Mouse (Mus musculus): Measurements from ENCODE around the gene Pcyt2.

The Pcyt2 gene

DNA sequence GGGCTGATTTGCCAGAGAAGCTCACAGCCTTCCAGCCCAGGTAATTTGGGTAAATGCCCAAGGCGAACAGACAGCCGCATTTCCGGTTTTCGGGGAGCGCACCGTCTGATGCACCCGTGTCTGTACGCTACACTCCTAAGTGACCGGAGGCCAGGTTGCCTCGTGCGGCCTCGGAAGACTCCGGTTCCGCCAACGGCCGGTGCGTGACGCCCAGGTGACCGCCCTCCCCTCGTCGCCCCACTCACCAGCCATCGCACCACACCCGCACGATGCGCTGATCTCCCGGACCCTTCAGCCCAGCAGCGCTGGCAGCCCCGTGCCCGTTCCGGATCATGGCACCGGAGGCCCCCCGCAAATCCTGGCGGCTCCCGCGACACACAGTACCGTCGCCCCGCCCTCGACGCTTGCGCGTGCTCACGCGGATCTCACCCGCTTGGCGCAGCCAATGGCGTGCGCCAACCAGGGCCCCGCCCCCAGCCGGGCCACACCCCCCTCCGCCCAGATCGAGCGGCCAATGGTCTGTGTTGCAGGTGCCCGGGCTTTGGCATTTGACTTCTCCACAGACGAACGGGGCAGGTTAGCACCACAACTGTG is at the start of gene Pcyt2:
Gene Pcyt2, minus strand, starts transcription at position 418 of the 594 bp plus-strand sequence.
- peak; percentile 92 for DNase-seq (ENCODE audit: low spot score)

DNA sequence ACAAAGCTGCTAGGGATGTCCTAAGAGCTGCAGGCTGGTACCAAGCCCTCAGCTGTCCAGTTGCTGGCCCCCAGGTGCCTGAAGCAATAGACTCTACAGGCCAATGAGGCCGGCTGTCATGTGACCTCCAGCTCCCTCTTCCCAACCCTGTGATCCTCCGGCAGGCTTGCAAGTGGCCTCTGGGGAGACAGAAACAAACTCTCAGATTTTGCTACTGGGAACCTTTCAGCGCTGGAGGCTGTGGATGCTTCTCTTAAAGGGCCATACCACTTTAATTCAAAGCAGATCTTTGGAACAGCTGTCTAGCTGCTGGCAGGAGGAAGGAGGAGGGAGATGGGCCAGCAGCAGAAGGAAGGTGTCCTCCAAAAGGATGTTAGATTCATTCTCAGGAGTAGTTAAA is 48.9 kb upstream of the Pcyt2 start:
- DNase-seq (ENCODE audit: low spot score): no peak

DNA sequence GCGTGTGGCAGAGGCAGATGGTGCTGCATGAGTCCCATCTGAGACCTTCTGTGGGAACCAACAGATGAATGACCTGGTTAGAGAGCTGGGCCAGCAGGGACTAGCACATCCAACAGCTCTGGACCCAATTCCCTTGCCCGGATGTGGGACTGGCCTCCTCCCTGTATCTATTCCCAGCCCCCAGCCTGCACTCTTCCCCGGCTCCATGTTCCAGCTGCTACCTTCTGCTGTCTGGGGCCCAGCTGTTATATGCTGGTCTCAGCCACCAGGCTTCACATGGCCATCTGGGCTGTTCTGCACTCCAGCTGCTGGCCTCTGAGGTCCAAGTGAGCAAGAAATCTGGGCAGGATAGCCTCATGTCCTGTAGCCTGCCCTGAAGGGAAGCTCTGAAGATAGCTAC is 47.7 kb upstream of the Pcyt2 start:
- peak; percentile 53 for DNase-seq (ENCODE audit: low spot score)

DNA sequence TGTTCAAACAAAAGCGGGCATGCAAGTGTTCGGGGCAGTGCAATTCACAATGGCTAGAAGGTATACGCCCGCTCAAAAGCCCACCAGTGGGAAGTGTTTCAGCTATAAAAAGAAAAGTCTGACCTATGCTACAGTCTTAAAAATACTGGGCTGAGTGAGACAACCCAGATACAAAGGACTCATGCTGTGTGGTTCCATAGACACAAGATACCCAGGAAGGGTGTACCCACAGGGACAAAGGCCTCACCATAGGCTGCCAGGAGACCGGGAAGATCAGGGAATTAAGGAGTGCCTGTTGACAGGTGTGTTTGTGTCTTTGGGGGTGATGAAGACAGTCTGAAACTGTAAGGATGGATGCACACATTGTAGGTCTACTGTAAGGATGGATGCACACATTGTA is 46.0 kb upstream of the Pcyt2 start:
- no peak for DNase-seq (ENCODE audit: low spot score)

DNA sequence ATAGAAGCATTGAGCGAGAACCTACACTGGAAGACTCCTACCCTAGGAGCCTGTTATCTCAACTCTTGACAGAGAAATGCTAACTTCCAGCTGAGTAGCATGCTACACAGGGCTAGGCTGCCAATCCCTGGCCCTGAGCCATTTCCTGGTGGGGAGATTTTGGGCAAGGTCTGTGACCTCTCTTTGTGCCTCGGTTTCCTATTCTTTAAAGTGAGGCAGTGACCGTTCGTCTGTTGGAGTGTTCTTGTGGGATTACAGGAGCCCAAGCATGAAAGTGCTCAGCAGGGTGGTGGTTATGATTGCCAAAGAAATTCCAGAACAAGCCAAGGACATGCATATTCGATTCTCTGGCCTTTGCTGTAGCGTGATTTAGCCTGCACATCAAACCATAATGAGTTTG is 45.0 kb upstream of the Pcyt2 start:
- no peak for DNase-seq (ENCODE audit: low spot score)

DNA sequence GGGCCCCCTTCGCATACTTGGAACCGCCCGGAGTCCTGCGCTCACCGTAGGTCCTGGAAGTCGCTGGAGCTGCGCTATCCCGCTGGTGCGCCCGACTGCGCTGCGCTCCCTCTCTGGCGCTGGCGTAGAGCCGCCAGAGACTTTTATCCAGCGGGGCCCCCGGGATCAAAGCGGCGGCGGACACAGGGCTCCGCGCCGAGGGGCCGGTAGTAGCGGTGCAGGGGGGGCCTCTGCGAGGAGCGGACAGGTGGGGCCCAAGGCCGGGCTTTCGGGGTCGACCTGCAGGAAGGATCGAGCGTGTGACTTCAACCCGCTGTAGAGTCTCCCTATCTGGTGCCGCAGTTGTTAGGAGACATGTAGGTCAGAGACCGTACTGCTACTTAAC is 43.3 kb upstream of the Pcyt2 start, which contains the start of gene Notum:
Gene Notum, minus strand, starts transcription at position 100 of the 385 bp plus-strand sequence.
- DNase-seq (ENCODE audit: low spot score): no peak

DNA sequence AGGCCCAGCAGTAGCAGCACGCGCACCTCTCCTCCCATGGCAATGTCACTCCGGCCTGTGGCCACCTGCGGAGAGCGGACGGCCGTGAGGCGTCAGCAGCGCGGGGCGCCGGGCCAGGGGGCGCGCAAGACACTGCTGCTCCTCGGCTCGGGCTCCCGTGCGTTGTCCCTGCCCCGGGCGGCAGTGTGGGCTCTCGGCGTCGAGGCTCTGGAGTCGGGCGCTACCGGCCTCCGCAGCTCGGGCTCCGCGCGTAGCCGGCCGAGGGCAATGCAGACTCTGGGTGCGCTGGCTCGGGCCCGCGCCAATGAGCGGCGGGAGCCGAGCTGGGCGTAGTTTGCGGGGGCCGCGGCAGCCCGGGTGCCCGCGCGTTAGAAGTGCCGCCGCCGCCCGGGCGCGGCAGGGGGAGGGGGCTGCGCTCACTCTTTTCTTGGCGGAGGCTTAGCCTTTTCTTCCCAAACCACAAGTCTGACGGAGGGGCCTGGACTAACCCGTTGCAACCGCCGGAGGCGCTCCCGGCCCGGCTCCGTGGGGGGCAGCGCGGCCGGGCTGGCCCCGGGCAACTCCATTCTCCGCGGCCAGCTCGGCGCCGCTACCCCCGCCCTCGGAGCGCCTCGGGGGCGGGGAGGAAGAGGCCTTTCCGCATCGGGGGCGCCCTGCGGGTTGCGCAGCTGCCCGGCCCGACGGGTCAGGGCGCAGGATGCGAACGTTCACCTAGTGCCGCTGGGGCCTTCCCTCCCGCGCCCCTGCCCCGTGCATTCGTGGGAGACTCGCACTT is 42.8 kb upstream of the Pcyt2 start:
- no peak for DNase-seq (ENCODE audit: low spot score)

DNA sequence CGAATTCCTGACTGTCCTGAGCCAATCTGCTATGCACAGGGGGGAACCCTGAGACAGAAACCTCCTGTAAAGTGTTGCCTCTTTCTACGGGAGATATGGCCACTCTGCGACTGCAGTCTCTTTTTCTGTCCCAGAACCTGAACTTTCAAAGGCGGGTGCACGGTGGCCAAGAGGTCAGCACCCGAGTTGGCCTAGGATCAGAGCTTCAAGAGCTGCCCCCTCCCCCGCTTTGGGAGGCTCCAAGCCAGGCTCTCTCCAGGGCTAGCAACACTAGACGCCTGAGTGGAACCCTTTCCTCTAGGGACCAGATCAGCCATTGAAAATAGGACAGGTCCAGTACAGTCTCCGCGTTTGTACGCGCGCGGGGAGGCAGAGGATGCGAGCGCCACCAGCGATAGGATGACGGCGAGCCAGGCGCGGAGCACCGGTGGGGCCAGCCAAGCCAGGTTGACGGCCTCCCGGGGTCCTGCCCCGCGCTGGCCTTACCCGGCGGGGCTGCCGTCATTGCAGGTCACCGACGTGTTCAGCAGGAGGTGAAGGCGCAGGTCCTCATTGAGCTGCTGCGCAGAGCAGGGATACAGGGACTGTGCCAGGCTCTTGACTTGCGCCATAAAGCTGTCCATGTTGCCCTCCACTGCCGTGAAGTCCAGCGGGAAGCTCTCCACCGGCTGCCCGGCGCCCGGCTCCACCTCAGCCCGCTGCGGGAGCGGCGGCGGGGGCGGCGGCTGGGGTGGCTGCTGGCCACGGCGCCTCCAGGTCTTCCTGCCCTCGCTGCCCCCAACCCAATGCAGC is 42.0 kb upstream of the Pcyt2 start:
- DNase-seq (ENCODE audit: low spot score): no peak

DNA sequence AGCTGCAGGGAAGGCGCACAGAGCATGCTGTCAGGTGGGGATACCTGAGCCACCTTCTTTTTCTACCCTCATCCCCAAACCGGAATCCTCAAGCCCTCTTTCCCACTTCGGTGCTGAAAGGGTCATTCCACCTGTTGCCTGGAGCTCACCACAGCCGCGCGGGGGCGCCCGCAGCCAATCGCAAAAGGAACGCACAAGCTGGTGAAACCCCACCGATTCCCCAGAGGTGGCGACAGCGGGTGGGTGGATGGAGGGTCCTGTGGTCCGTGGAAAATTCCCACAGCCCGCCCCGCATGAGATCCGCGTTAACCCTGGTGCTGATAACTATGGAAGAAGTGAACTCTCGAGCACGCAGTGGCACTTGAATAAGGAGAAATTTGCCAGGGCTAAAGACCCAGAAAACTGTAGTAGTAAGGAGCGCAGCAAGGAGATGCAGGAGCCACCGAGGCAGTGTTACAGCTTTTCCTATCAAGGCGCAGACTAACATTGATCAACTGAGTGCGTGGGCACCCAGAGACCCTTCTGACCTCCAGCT is 41.2 kb upstream of the Pcyt2 start:
- peak; percentile 84 for DNase-seq (ENCODE audit: low spot score)

DNA sequence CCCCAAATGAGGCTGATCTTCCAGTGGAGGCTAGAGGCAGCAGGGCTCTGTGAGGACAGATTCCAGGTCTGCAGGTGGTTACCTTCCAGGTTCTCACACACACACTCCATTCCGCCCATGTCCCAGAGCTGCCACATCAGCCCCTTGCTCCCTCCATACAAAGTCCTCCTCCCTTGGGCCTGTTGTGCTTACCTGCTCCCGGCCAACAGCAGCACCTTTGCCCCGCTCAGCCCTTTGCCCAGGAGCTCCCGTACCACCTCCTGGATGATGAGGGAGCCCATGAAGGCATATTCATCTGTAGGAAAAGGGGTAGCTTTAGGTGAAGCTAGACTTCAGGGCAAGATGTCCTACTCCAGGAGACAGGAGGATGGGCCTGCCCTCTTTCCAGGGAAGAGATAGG is 39.6 kb upstream of the Pcyt2 start:
- DNase-seq (ENCODE audit: low spot score): no peak

DNA sequence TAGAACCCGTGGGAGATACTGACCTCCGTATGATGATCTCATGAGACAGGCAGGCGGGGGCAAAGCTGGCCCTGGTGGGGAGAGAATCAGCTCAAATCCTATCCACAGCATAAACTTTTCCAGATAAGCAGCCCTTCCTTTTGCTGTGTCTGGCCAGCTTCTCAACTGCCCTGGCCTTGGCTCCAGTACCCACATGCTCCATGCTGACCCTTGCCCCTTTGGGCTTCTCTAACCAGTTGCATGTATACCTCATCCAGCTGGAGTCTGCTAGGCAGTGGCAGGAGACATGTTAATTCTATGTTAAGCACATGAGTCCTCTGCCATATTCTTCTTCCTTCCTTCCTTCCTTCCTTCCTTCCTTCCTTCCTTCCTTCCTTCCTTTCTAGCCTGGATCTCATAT is 37.0 kb upstream of the Pcyt2 start:
- no peak for DNase-seq (ENCODE audit: low spot score)

DNA sequence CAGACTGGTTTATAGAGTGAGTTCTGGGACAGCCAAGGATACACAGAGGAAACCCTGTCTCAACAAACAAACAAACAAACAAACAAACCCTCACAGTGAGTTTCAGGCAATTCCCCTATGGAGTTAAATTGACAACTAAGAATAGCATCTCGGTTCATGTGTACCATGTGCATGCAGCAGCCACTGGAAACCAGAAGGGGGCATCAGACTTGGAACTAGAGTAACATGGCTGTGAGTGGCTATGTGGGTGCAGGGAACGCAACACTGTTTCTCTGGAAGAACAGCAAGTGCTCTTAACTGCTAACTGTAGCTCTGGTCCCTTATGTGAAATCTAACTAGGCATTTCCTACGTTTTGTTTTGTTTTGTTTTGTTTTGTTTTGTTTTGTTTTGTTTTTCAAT is 34.1 kb upstream of the Pcyt2 start:
- DNase-seq (ENCODE audit: low spot score): no peak

DNA sequence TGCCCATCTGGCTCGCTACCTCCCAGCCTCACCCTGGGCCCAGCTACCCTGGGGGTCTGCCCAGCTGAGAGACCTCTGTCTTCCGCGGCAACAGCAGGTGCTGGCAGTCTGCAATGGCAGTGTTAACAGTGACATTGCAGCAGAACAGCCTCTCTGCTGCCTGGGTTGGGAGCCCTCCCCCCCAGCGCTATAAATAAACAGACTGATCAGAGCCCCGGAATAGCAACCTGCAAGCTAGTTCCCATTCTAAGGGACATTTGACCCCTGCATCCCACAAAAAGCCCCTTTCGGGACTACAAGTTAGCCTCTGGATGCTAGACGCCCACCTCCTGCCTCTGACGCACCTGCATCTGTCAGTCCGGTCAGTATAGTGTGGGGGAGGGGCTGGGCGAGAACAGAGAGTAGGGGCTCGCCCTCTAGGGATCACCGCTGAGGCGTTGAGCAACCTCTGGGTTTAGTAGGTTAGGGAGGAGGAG is 30.3 kb upstream of the Pcyt2 start, which contains the start of gene Myadml2:
Gene Myadml2, minus strand, starts transcription at position 158 of the 476 bp plus-strand sequence.
- no peak for DNase-seq (ENCODE audit: low spot score)

DNA sequence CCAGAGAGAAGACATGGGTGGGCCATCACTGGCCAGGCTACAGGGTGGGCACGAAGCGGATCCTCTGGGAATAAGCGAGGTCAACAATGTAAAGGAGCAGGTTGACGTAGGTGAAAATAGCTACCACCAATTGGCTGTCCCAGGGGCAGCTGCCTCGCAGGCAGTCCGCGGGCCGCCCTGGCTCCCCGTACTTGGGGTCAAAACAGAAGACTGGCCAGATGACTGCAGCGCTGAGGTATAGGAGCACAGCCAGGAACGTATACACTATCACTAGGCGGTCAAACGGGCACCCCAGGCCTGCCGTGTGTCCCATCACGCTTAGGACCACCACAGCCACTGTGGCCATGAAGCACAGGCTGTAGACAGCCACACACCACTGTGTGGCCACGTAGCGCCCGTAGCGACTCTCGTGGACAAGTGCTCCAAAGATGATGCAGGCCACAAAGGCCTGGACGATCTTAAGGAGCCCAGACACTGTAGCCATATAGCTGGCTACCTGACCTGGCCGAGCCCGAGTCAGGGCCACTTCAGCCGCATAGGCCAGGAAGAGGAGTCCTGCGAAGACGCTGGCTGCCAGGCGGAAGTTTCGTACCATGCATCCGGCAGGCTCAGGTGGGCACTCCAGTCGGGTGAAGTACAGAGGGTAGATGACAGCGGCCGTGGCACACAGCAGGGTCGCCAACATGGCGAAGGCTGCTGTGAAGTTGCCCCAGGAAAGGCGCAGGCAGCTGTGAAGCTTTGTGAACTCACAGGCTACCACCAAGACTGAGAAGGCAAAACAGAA is 29.5 kb upstream of the Pcyt2 start:
- no peak for DNase-seq (ENCODE audit: low spot score)

DNA sequence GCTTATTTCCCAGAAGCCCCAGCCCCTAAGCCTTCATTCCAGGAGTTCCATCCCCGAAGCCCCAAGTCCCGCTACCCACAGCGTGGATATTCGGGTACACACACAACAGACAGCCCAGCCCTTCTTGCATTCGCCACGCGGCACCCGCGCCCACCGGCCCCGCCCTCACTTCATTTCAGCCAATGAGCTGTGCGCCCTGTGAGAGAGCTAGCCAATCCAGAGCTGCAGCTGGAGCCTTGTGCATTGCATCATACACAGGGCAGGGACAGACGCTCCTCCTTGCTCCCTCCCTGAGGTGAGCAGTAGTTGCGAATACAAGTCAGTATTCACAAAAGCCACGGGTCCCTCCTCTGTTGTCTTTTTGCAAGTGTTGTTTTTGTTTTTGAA is 25.9 kb upstream of the Pcyt2 start, which contains the start of gene Pycr1:
Gene Pycr1, minus strand, starts transcription at position 169 of the 387 bp plus-strand sequence.
- peak; percentile 96 for DNase-seq (ENCODE audit: low spot score)

DNA sequence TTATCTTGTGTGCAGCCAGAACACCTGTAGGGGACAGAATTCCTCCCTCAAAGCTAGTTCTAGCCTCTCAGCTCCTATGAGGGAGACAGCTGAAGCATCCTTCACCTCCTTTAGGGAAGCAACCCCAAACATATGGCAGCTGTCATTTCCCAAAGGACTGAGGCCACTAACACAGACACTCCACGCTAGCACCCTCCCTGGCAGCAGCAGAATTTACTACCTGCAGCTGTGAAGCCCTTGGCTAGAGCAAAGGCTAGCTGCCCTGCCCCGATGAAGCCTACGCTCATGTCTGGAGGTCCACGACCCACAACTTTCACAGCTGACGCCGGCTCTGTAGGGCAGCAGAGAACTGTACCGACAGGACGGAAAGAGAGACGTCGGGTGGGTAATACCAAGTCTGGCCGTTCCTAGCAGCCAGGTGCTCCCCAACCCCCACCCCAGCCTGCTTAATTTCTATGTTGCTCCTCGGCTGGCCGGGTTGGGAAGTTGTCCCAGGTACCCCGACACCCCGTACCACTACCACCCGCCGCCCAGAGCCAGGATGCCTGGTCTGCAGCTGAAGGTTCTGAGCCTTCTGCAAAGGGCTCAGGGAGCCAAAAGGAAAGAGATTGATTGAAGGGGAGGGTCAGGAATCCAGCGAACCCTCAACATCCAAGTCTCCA is 25.3 kb upstream of the Pcyt2 start:
- DNase-seq (ENCODE audit: low spot score): no peak

DNA sequence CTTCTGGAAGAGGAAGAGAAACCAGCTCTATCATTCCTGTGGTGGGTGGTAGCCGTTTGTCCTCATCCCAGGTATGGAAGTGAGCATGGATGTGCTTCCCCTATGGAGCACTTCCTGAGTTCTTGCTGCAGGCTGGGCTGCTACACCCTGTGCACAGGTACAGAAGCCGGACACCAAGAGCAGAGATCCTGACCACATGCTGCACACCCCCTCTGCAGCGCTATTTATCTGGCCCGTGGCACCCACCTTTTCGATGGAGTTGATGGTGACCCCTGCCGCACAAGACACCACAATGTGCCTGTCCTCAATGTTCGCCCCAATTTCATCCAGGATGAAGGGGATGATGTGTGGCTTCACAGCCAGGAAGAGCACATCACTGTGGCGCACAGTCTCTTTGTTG is 24.1 kb upstream of the Pcyt2 start:
- DNase-seq (ENCODE audit: low spot score): no peak

DNA sequence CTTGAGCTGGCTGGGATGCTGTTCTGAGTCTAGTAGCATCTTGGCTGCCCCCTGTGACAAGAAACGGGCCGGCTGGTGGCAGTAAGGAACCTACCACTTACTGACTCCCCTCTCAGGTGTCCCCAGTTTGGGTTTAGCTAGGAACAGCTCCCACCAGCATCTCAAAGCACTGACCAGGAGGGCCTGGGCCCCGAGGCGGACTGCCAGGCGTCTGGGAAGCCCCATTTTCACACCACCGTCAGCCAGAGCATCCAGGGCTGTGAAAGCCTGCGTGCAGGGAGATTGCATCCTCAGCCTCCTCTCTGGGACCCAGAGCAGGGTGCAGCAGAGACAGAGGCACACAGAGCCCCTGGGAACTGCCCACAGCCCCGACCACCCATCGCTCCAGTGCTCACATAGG is 23.5 kb upstream of the Pcyt2 start:
- no peak for DNase-seq (ENCODE audit: low spot score)

DNA sequence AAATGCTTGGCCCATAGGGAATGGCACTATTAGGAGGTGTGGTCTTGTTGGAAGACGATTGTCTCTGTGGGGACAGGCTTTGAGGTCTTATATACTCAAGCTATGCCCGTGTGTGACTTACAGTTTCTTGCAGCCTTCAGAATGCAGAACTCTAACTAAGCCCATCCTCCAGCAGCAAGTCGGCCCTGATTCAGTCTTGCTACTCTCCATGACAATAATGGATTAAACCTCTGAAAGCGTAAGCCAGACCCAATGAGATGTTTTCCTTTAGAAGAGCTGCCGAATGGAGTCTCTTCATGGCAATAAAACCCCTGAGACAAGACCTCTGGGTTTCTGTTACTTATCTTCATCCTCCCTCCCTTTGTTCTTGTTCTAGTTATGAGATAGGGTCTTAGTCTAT is 17.1 kb upstream of the Pcyt2 start:
- DNase-seq (ENCODE audit: low spot score): no peak

DNA sequence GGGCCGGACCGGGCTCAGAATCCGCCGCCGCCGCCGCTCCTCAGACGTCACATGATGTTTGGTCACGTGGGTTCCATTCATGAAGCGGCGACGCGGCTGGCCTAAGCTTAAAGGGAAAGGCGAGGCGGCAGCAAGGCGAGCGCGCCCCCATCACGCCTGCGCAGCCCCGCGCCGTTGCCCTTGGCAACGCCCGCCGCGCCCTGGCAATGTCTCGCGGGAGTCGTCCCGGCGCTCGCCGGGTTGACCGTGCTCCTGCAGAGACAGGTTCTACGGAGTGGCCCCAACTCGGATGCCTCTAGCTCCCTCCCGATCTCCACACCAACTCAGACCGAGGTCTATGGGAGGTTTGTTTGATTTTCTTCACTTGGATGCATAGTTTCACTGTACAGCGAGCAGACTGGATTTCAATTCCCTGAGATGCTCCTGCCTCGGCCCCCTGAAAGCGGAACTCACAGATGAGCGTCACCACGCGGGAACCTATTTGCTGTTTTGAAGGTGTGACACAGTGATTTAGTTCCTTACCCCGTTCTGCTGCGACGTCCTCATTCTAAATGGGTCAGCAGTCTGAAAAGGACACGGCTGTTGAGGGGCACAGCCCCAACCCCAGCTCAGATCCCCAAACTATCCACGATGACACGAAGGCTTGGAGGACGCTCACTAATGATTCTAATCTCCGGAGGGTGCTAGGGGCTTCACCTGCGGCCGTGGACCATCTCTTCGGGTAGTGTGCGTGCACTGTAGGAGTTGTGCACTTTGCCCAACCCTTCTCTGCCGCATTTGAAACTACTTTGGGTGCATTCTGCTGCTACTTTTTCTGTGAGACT is 16.0 kb upstream of the Pcyt2 start, which contains the start of gene Mafg:
Gene Mafg, minus strand, starts transcription at position 81 of the 824 bp plus-strand sequence.
- DNase-seq (ENCODE audit: low spot score): peak; percentile 93

All from urinary bladder, postnatal 14 days (tissue).